Mouse (Mus musculus) G1E (cell line): ENCODE results near the gene Vmn2r78.

Experiments used
- CTCF ChIP-seq: IDR thresholded peaks from 2 replicates; pipeline ENCODE4 v1.5.1; 2012; ENCODE audit warnings: low read depth, low read length, inconsistent platforms, mixed read lengths
- TAL1 ChIP-seq: conservative IDR thresholded peaks from 2 replicates; pipeline ENCODE4 v1.6.1; 2012; ENCODE audit warnings: low read depth, low read length, inconsistent platforms, mixed read lengths

DNA sequence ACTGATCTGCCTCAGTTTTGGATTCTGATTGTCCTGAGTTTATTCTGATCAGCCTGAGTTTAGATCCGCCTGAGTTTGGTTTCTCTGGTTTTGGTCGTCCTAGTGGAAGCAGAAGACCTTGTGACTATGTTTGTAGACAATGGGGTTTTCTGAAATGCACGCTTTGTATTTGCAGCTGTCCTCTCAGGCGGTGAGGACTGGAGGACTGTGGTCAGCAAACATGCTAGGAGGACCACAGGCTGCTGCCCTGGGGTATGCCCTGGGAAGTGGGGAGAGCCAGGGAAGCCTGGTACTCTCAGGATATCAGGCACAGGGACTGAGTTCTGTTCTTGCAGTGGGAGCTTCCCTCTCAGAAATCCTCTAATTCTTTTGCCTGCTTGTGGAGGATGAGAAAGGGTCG is 22.4 kb downstream of the Vmn2r78 start:
- TF ChIP-seq CTCF (no peak), TAL1 (no peak)
